Mouse (Mus musculus) skeletal muscle tissue, adult 2 months (tissue): Measurements from ENCODE around the gene Tubb4a.

Experiments
- DNase-seq: peaks from one replicate; pipeline ENCODE4 v3.0.0-alpha.2; 2012; ENCODE audit warnings: low read depth, low spot score

Gene Tubb4a

DNA sequence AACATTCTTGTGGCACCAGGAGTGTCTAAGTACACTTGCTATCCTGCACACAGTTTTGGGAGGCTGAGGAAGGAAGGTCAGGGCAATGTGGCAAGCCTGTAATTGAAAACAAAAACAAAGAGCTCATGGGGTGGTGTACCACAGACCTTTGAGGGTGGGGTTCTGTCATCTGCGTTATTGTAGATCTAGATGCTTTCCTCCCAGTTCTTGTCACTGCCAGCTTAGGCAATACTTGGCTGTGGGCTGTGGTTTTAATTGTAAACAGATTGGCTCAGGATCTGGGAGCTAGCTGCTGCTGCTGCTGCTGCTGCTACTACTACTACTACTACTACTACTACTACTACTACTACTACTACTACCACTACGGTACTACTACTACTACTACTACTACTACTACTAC is 14.7 kb upstream of the Tubb4a start:
- DNase-seq: peak; percentile 45

DNA sequence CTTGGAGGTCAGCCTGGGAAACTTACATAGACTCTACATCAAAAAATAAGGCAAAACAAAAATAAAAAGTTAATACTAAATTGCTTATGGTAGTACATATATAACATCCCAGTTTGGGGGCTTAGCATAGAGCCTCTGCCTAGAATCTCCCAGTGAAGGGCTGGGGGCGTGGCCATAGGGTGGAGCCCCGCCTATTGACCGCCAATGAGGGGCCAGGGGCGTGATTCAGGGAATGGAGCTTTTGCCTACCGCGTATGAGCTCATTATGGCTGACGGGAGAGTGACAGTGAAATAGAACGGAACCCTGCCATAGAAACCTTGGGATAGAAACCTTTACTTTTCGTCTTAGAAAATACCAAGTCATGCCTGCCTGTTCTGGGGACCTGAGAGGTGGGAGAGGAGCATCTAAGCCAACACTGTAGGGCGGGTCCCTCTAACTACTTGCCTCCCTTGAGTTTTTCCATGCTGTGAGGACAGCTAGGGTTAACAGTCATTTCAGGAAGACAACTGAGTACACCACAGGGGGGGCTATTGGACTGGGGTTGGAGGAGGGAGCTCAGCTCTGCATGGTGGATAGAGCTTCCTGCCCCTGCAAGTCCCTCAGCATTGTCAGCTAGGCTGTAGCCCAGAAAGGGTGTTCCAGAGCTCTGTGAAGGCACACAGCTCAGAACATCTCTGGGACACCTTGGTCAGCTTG is 12.2 kb upstream of the Tubb4a start:
- no peak for DNase-seq

DNA sequence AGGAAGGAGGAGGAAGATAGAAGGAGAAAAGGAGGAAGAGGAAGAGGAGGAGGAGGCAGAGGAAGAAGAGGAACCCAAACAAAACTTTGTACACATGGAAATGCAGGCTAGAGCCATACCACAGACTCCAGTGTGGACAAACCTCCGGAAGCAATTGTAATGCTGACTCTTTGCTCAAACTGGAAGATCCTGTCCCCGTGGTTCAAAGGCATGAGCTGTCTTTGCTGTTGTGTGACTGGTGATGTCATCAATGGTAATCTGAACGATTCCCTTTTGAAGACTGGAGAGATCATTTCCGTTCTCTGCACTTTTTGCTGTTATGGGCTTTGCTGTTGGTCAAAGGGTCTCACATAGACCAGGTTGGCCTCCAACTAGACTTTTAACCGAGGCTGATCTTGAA is 10.7 kb upstream of the Tubb4a start:
- no peak for DNase-seq

DNA sequence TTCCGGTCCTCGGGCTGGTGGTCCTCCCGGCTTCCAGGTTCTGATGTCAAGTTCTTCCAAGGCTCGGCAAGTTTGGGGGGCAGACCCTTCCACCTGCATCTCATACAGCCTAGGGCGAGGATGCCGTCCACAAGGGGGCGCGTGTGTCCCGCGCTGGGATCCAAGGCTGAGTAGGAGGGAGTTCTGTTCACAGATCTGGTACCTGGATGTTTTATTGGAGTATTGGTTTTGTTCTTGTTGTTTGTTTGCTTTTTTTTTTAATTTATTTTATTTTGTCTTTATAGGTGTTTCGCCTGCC is 9.0 kb upstream of the Tubb4a start:
- peak; percentile 39 for DNase-seq

DNA sequence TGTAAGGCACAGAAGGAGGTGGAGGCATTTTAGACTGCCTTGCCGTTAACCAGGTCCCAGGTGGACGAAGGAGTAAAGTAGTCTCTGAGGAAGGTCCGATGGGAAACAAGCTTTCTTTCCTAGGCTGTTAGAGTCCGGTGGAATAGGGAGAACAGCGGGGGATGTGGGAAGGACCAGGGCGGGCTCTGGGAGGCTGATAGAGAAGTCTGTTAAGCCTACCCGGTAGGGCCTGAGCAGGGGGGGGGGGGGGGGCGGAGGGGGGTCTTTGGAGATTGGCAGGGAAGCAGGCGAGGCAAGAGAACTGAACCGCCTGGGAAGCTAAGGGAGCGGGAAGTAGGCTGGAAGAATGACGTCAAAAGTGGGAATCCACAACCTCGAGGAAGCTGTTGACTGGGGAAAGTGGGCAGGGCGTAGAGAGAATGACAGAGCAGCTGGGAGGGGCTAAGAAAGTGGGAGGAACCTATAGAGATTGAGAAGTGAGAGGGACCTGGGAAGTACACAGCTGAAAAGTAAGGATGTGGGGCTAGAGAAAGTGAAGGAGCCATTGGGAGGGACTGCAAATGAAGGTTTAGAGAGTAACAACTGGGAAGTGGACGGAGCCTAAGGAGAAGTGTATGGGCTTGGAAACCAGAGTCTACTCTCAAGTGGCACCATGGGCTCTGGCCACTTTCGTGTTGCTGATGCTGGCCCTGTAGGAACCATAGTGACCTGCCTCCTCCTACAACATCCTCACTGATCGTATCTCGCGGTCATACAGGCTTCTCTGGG is 8.5 kb upstream of the Tubb4a start:
- DNase-seq: peak; percentile 54

DNA sequence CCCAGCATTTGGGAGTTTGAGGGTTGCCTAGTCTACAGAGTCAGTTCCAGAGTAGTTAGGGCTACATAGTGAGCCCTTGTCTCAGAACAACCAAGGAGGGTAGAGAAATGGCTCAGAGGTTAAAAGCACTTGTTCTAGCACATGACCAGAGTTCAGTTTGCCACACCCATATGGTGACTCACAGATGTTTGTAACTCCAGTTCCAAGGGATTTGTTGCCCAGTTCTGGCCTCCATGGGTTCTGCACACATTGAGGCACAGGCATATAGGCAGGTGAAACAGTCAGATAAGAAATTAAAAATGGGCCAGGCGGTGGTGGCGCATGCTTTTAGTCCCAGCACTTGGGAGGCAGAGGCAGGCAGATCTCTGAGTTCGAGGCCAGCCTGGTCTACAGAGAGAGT is 6.6 kb upstream of the Tubb4a start:
- no peak for DNase-seq

DNA sequence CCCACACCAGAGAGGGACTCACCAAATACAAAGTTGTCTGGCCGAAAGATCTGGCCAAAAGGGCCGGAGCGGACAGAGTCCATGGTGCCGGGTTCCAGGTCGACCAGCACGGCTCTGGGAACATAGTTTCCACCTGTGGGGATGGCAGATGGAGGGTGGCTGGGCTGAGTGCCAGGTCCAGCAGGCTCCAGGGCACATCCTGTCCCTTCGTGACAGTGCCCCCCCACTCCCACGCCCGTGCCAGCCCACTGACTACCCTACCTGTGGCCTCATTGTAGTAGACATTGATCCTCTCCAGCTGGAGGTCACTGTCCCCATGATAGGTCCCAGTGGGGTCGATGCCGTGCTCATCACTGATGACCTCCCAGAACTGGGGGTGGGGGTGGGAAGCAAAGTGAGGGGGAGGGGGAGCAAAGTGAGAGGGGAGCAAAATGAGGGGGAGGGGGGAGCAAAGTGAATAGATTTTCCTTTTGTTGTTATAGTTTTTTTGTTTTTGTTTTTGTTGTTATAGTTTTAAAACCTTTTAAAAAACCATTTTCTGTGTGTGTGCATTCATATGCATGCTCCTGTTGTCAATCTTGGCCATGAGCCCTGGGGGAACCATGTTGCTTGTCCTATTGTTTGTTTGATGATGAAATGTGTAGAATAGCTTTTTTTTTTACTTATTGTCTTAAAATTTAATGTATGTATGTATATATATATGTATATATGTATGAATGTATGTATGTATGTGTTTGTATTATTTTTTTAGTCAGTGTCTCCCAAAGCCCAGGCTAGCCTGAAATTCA is 1.4 kb downstream of the Tubb4a start:
- no peak for DNase-seq

DNA sequence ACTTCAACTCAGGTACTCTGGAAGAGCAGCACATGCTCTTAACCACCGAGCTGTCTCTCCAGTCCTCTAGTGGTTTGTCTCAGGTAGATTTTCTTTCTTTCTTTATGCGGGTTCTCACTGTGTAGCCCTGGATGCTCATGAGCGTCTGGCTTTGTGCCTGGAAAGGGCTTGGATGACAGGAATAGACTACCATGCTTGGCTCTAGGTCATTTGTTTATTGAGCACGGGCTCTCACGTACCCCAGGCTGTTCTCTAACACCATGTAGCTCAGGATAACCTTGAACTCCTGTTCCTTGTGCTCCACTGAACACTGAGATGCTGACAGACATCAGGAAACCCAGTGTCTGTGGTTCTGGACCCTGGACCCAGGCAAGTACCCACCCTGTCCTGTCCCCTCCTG is 5.1 kb downstream of the Tubb4a start:
- no peak for DNase-seq

DNA sequence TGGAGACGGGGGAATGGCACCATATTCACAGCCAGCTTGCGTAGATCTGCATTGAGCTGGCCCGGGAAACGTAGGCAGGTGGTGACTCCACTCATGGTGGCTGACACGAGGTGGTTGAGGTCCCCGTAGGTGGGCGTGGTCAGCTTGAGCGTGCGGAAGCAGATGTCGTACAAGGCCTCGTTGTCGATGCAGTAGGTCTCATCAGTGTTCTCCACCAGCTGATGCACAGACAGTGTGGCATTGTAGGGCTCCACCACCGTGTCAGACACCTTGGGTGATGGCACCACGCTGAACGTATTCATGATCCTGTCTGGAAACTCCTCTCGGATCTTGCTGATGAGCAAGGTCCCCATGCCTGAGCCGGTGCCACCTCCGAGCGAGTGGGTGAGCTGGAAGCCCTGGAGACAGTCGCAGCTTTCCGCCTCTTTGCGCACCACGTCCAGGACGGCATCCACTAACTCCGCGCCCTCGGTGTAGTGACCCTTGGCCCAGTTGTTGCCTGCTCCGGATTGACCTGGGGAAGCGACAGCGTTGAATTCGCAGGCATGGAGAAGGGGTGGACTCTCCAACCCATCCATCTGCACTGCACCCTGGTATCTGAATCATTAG is 6.2 kb downstream of the Tubb4a start:
- DNase-seq: no peak

DNA sequence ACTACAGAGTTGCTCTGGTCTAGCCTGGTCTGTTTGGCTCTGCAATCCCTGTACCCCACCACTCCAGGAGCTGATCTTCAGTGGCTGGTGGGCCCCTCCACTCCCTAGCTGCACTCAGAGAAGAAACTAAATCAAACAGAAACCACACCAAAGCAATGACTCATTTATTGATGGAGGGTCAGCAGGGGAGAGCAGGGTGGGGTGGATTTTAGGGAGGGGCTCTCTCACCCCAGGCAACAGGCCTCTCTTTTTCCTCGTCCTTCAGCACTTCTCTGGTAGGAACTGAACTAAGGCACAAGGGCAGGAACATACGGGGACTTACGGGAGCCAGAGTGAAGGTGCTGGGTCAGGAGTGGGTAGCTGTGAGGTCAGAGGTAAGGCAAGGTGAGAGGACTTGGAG is 7.7 kb downstream of the Tubb4a start:
- no peak for DNase-seq

DNA sequence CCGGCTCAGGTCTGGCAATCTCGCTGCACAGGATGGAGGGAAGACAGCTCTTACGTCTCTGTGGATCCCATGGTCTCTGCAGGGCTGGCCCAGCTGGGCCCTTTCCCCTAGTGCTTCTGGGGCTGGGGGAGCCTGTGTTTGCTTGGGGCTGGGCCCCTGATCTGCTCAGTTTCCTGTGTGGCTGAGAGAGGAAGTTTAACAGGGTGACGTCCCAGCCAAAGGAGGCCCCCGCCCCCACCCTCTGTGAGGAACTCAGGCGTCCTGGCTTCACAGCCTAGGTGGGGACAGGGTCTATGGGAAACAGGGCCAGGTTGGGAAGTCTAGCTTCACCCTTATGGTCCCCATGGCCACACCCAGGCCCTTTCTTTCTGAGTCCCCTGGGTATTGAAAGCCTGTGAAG is 9.2 kb downstream of the Tubb4a start, which contains the start of gene Dennd1c:
TSS of gene Dennd1c (minus strand) at position 179 of the 400 bp plus-strand sequence.
- peak; percentile 13 for DNase-seq

DNA sequence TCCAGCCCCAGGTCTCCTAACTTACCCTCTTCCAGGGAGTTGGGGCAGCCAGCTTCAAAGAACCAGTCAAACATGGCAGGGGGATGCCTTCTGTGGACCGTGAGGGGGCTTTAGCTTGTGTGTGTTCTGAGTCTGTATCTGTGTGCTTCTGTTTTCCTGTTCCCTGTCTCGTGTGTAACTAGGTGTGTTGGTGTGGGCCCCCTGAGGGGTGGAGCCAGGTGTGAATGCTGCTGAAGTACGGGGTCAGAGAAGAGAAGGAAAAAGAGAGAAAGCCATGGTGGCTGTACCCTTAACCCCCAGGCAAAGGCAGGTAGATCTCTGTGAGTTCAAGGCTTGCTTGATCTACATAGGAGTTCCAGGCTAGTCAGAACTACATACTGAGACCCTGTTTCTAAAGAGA is 10.7 kb downstream of the Tubb4a start:
- DNase-seq: no peak

DNA sequence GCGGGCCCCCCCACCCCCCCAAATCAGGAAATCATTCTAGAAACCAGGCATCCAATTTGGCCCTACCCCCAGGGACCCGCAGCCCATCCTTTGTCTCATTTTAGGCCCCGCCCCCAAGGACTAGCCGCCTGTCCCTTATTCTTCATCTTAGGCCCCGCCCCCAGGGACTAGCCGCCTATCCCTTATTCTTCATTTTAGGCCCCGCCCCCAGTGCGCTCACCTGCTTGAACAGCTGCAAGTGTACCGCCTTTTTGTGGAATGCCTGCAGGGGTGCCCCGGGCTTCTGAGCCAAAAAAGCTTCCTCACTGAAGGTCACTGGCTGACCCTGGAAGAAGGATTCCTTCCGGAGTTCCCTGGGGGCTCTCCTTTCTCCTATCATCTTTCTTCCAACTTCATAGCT is 16.9 kb downstream of the Tubb4a start:
- DNase-seq: no peak

DNA sequence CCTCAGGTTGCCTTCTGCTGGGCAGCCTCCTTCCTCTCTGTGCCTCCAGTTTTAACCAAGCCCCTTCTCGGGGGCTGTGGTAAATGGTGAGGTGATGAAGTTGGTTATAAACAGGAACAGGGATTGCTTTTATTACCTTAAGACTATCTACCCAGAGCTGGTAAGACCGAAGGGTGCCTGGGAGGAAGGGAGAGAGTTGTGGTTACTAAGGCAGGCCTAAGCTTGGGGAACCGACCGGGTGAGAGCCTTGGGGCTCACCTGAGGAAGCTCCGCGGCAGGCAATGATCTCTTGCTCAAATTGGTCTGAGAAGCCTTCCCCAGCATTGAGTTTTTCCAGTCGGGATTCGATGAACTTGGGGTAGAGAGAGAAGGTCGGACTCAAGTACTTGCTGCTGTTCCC is 17.3 kb downstream of the Tubb4a start:
- DNase-seq: no peak

DNA sequence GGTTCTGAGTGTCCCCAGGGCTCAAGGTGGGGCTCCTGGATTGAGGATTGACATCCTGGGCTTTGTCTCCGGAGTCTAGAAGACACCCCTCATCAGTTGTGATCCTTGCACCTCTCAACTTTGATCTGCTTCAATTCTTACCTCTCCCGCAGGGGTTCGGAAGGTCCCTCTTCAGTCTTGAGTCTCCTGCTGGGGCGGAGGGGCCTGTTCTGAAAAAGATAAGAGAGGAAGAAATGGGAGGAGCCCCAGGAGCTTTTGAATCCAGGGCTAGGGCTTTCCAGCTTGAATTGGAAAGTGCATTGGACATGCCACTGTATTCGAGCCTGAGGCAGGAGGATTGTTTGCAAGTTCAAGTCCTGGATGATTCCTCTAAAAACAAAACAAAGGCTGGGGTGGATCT is 20.7 kb downstream of the Tubb4a start:
- DNase-seq: no peak

DNA sequence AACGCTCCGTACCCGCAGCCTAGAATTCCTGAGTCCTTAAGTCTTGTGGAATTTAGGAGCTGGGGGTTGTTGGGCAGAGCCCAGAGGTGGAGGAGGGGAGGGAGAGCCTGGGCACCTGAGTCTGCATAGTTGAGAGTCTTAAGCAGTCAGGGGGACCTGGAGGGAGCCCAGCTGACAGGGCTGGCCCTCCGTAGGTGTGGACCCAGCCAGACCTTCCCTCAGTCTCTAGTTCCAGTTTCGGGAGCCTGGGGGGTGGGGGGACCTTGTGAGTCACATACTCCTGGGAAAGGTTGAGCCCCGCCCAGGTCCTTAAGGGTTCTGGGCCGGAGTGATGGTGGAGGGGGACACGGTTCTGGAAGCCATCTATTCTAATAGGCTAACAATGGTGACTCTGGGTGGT is 24.6 kb downstream of the Tubb4a start:
- no peak for DNase-seq

DNA sequence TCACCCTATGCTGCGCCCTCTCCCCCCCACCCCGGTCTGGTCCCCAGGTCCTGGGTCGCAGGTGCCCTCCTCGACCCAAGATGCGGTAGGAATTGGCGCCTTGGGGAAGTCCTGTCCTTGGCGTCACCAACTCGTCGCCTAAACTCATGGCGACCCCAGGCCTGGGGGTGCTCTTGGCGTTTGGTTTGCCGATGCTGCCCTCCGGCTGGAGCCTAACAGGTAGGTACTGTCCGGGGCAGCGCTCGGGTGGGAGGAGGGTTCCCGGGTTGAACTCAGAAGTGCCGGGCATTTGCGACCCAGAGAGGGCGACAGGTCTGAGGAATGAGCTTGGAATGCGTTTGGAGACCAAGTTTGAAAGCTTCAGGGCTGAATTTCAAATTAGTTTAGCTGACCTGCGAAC is 25.0 kb downstream of the Tubb4a start:
- no peak for DNase-seq

DNA sequence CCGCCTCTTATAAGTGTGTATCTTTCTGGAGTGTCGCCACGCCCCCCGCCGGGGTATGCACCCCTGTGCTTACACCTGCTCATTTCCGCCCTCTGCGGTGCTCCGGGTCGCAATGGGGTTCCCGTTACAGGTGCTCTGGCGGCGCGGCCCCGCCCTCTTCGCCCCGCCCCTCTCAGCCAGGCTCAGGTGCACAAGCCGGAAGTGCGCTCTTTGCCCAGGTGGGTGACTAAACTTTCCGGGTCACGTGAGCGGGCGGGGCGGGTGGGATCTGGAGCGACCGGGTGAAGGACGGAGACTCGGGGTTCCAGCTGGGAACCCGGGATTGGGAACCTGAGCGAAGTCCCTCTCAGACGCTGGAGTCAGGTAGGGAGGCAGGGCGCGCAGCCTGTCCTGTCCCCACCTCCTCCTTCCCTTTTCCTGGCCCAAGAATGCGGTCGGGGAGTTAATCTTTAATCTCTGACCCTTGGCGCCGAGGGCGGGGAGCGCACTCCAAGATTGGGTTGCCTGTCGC is 25.5 kb downstream of the Tubb4a start:
- DNase-seq: no peak

DNA sequence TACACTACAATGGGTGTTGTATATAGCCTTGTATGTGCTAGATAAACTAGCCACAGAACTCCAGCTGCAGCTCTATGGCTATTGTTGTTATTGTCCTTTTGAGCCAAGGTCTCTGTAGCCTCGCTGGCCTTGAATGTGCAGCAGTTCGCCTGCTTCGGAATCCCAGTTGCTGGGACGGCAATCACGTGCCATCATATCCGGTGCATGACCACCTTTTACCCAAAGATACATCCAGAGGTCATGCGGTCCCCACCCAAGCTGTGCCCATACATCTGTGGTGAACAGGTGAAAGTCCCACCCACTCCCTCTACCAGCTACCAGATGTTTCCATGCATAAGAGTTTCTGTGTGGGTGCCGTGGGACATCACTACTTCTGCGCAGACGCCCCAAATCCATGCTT is 26.5 kb downstream of the Tubb4a start:
- no peak for DNase-seq

DNA sequence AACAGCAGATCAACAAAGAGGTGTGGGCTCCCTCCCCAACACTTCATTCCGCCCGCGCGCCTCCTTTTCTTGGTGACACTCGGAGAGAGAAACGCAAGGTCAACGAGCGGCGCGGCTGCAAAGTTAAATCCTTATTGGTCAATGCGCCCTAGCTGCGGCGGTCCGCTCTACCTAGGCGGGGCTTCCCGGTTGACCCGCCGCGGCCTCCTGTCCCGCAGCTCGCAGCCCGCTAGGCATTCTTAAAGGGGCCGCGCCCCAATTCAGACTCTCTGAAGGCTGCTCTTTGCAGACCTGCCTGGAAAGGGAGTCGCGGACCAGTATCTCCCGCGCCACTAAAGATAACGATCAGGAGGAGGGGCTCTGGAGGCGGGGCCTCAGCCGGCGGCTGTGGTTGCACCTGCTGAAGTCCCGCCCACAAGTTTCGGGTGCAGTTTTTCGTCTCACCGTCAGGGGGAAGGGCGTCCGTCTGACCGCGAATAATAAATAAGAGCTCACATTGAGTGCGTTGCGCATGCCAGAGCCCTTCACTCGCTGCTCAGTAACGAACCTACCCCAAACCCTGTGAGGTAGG is 27.3 kb downstream of the Tubb4a start:
- peak; percentile 87 for DNase-seq

DNA sequence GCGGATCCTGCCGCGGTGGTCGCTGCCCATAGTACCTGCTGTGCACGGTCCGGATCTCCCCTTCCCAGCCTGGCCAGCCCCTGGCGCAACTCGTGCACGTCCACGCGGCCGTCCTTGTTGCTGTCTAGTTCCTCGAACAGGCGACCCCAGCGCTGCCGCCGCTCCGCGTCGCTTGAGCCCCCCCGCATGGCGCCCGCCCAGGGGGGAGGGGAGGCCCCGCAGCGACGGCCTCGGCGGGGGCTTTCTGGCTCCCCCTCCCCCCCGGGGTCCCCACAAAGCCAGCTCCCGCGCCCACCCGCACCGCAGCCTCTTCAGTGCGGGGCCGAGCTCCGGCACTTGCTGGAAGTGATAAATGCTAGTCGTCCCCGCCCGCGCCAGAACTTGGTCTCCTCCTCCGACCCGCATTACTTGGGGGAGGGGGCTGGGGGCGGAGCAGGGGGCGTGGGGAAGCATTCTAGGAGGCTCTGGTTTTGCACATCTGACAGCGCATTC is 28.1 kb downstream of the Tubb4a start, which contains the start of gene Slc25a23:
TSS of gene Slc25a23 (minus strand) at position 378 of the 492 bp plus-strand sequence.
- peak; percentile 38 for DNase-seq
